Mouse (Mus musculus): Measurements from ENCODE around the gene Ppox. TPM values are rescaled to one million over a fixed set of nuclear protein-coding genes. Genes with fewer than 3 reads are reported as not detected.
"Not testable (repeated sequence)": the region's sequence is repeated elsewhere in the genome, so short reads cannot be mapped to it uniquely, and the experiment has no call there.

Gene Ppox
- polyA plus RNA-seq, 1 experiment: 24.3 TPM

DNA sequence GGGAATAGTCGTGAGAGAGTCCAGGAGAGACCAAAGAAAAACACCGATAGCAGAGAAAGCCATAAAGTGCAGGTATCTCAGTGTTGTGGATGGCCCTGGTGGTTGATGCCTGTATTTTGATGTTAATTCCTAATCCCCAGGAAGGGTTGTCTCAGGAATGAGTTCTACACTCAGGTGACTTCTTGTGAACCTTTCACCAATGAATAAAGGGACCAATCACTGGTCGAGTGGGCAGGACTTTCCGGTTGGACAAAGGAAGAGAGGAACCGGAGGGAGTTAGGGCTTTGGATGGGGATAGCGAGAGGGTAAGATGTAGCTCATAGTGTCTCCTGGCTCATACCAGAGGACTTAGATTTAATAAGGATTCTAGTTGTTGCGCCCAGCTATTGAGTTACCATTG is 38.8 kb upstream of the Ppox start:
- Histone ChIP-seq H3K27ac (ENCODE audit: insufficient read depth, low read length) (no peak overlapping the region), H3K4me3 (ENCODE audit: insufficient read depth, low read length) (no peak overlapping the region), H3K4me1 (ENCODE audit: control insufficient read depth, insufficient read depth, low read length) (no peaks in the 10 kb centered on the region)
- TF ChIP-seq CTCF (IDR thresholded peaks at IDR 0.05; ENCODE audit: borderline replicate concordance, insufficient read depth, low read length) (no peak), POLR2A (IDR thresholded peaks at IDR 0.05; ENCODE audit: low read depth, low read length) (no peak)

DNA sequence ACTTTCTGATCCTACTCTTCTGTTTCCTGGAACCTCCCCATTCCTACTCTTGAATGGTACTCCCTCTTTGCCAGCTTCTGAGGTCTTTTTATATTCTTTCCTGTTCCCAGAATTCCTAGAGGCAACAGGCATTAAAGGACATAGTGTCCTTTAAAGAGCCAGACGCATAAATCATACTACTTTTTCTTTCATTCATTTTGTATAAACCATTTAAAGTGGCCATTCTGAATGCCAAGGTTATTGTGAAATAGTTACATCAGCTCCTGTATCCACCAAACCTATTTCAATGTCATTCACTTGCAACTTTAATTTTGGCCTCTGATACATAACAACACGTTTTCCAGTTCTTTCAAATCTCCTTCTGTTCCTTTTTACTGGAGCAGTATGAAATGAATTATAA is 28.3 kb upstream of the Ppox start:
- no peak overlapping the region for H3K4me3 ChIP-seq (ENCODE audit: insufficient read depth, low read length)
- no peaks in the 10 kb centered on the region for H3K4me1 ChIP-seq (ENCODE audit: control insufficient read depth, insufficient read depth, low read length)
- H3K27ac ChIP-seq (ENCODE audit: insufficient read depth, low read length): no peak overlapping the region
- TF ChIP-seq CTCF (IDR thresholded peaks at IDR 0.05; ENCODE audit: borderline replicate concordance, insufficient read depth, low read length) (no peak), POLR2A (IDR thresholded peaks at IDR 0.05; ENCODE audit: low read depth, low read length) (no peak)

DNA sequence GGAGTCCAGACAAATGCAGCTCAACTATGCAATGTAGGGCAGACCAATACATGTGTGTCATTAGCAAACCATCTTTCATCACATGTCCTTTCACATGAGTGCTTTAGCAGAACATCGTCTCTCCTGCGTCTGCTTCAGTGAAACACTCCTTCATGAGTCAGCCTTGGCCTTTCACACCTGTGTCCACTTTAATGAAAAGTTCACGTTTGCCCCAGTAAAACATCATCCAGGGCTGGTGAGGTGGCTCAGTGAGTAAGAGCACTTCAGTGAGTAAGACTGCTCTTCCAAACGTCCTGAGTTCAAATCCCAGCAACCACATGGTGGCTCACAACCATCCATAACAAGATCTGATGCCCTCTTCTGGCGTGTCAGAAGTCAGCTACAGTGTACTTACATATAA is 25.2 kb upstream of the Ppox start:
- not testable (repeated sequence) for H3K27ac ChIP-seq (ENCODE audit: insufficient read depth, low read length); H3K4me3 ChIP-seq (ENCODE audit: insufficient read depth, low read length); H3K4me1 ChIP-seq (ENCODE audit: control insufficient read depth, insufficient read depth, low read length)

DNA sequence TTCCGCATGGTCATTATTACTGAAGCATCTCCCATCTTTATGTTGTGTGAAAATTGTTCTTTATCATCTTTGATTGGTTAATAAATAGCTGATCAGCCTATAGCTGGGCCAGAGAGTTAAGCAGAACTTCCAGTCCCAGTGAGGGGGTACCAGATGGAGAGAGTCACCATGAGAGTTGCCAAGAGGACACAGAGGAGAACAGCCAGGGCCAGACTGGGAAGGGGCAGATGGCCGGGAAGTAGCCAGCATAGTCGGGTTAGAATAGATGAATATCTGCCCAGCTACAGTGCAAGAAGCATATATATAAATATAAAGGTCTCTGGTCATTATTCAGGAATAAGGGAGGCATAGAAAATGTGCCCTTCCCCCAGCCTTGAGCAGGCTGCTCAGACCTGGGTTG is 17.2 kb upstream of the Ppox start:
- TF ChIP-seq CTCF (IDR thresholded peaks at IDR 0.05; ENCODE audit: borderline replicate concordance, insufficient read depth, low read length) (no peak), POLR2A (IDR thresholded peaks at IDR 0.05; ENCODE audit: low read depth, low read length) (no peak)
- Histone ChIP-seq H3K27ac (ENCODE audit: insufficient read depth, low read length) (no peak overlapping the region), H3K4me1 (ENCODE audit: control insufficient read depth, insufficient read depth, low read length) (no peaks in the 10 kb centered on the region; the same call in 1 of the 2 replicates), H3K4me3 (ENCODE audit: insufficient read depth, low read length) (no peak overlapping the region)

DNA sequence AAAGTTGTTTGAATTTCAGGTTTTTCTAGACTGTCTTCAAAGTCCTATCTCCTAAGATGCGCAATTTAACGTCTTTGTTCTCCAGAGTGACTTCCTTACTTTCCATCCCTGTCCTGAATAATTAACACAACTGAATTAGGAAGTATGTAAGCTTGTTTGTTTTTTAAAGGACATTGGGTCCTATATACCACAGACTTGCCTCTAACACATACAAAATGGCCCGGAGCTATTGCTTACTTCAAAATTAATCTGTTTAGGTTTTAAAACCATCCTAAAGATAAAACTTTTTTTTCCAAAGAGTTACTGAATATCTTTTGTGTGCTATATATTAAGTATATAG is 14.0 kb upstream of the Ppox start:
- no peaks in the 10 kb centered on the region; the same call in 1 of the 2 replicates for H3K4me1 ChIP-seq (ENCODE audit: control insufficient read depth, insufficient read depth, low read length)
- TF ChIP-seq POLR2A (IDR thresholded peaks at IDR 0.05; ENCODE audit: low read depth, low read length): no peak

DNA sequence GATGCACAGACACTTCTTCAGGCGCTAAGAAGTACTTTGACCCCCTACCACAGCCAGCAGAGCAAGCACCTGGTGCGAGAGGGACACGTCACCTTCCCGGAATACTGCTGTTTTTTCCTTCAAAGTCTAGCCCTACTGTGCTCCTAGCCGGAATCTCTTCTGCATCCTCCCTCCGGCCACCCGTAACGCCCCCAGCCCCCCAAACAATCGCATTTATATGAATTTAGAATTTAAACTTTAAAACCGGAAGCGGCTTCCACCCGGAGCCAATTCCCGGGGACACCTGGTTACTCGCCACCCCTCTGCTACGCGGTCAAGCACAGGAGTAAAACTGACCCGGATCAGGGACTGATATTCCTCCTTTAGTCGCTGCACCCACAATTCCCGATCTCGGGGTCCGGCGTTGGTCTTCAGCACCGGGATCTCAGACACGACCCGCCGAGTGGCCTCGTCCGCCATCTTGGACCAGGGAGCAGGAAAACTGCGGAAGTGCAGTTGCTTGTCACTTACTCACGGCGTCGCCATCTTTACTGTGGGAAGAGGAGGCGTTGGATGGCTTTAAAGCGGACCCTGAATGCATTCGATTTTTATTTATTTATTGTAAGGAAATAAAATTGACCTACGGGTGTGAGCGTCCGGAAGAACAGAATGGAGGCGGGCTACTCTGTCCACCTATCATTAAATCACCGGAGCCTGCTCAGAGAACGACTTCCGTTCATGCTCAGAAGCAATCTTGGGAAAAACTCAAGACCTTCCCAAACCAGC is 13.5 kb upstream of the Ppox start, which contains the start of gene Ufc1:
Ufc1 (minus strand) TSS at position 727 of the 765 bp plus-strand sequence.
- no peak for TF ChIP-seq CTCF (IDR thresholded peaks at IDR 0.05; ENCODE audit: borderline replicate concordance, insufficient read depth, low read length)
- TF ChIP-seq POLR2A (IDR thresholded peaks at IDR 0.05; ENCODE audit: low read depth, low read length): peak; percentile 51
- peak within 1 kb of the TSS; percentile 79 for H3K4me3 ChIP-seq (ENCODE audit: insufficient read depth, low read length)
- H3K27ac ChIP-seq (ENCODE audit: insufficient read depth, low read length): peak within 1 kb of the TSS; percentile 94
- H3K4me1 ChIP-seq (ENCODE audit: control insufficient read depth, insufficient read depth, low read length): no peaks in the 10 kb centered on the region; the same call in 1 of the 2 replicates

More for the DNA sequence above, 14.0 kb upstream of the Ppox start:
- peak overlapping the region; percentile 79 for H3K4me3 ChIP-seq (ENCODE audit: insufficient read depth, low read length)
- peak overlapping the region; percentile 94 for H3K27ac ChIP-seq (ENCODE audit: insufficient read depth, low read length)

DNA sequence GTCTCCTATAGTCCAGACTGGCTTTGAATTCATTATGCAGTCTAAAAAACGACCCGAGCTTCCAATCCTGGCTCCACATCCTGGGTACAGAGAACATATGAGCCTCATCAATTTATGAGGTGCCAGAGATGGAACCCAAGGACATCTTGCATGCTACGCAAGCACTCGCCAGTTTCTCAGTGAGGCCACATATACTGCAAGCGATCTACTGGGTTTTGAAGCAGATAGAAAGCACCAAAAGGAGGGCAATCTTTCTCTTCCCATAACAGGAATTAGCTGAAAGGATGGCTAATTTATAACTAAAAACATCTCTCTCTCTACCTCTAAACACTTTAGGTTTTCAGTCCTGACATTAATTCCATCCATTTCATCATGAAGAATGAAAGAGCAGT is 12.9 kb upstream of the Ppox start:
- Histone ChIP-seq H3K27ac (ENCODE audit: insufficient read depth, low read length) (peak overlapping the region; percentile 94), H3K4me1 (ENCODE audit: control insufficient read depth, insufficient read depth, low read length) (no peaks in the 10 kb centered on the region; the same call in 1 of the 2 replicates), H3K4me3 (ENCODE audit: insufficient read depth, low read length) (peak overlapping the region; percentile 79)
- TF ChIP-seq POLR2A (IDR thresholded peaks at IDR 0.05; ENCODE audit: low read depth, low read length) (no peak), CTCF (IDR thresholded peaks at IDR 0.05; ENCODE audit: borderline replicate concordance, insufficient read depth, low read length) (no peak)

DNA sequence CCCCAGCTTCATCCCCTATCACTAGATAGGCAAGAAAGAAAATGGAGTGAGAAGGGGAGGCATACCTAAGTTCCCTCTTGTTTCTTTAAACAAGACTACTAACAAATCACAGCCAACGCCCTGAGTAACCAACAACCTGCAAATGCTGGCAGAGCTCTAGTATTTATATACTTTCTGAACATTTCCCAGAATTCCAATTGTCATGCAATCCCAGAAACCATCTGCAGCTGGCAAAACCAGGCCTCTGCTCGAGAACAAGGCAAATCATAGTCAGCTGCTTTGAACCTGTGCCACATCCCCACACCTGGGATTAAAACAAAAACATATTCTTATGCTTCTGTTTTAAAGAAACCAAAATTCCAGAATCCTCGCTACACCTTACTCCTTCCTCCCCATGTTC is 12.4 kb upstream of the Ppox start:
- H3K4me3 ChIP-seq (ENCODE audit: insufficient read depth, low read length): peak overlapping the region; percentile 79; the same call in 1 of the 2 replicates
- H3K4me1 ChIP-seq (ENCODE audit: control insufficient read depth, insufficient read depth, low read length): no peaks in the 10 kb centered on the region; the same call in 1 of the 2 replicates
- H3K27ac ChIP-seq (ENCODE audit: insufficient read depth, low read length): no peak overlapping the region
- no peak for TF ChIP-seq CTCF (IDR thresholded peaks at IDR 0.05; ENCODE audit: borderline replicate concordance, insufficient read depth, low read length)
- TF ChIP-seq POLR2A (IDR thresholded peaks at IDR 0.05; ENCODE audit: low read depth, low read length): no peak

DNA sequence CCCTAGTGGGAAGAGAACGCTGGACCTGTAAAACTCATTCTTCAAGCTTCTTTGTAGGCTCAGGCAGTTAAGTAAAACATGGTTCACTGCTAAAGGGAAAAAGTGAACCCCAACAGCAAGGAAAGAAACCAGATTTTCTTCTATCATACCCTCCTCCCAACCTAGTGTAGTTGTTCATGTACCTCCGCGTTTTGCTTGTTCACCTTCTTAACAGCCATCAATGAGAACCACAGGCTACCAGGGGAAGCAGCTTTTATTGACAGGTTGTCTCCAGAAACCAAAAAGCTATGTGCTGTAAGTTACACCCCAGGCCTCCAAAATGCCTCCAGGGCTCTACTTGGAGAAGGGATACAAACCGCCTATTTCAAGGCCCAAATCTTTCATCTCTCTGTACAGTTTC is 7.3 kb upstream of the Ppox start:
- no peak for TF ChIP-seq CTCF (IDR thresholded peaks at IDR 0.05; ENCODE audit: borderline replicate concordance, insufficient read depth, low read length)
- Histone ChIP-seq H3K27ac (ENCODE audit: insufficient read depth, low read length) (no peak overlapping the region), H3K4me1 (ENCODE audit: control insufficient read depth, insufficient read depth, low read length) (no peaks in the 10 kb centered on the region; the same call in 1 of the 2 replicates), H3K4me3 (ENCODE audit: insufficient read depth, low read length) (no peak overlapping the region)

DNA sequence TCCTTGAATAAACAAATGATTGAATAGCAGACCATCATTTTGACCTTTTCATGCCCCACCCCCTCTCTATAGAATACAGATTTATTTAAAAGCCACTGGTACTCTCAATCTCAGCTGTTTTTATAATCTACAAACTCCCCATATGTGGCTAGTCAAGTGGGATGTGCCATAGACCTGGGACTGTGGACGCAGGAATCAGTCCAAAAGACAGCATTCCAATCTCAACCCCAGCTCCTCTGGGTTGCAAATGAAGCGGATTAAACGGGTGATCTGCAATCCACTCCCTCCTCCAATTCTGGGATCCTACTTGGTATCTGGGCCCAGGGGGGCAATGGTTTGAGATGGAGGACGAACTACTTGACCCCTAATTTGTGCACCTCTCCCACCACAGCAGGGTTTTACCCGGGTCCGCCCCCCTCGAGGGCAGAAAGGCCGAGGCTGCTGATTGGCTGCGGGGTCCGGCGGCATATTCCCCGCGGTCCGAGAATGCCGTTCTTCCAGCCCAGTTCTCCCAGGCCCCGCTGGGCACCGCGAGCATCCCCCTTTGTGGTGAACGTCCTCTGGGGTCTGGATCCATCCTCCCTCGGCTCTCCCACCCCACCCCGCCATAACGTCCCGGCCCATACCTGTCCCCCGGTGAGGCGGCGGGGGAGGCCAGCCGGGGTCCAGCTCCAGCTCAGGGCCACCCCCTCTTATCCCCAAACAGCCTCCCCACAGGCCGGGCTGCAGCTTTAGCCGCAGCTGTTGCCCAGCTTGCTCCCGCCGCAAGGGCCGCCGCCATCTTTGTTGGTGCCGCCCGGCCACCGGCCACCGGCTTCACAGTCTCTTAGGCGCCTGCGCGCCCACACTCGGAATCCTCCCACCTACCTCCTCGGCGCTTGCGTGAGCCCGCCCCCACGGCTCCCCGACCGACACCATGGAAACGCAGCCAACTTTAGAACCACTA is 6.4 kb upstream of the Ppox start, which contains the start of gene Usp21:
Usp21 (minus strand) TSS at position 856 of the 946 bp plus-strand sequence.
- peak; percentile 83 for TF ChIP-seq POLR2A (IDR thresholded peaks at IDR 0.05; ENCODE audit: low read depth, low read length)
- TF ChIP-seq CTCF (IDR thresholded peaks at IDR 0.05; ENCODE audit: borderline replicate concordance, insufficient read depth, low read length): no peak
- Histone ChIP-seq H3K4me3 (ENCODE audit: insufficient read depth, low read length) (peak within 1 kb of the TSS; percentile 78), H3K4me1 (ENCODE audit: control insufficient read depth, insufficient read depth, low read length) (no peaks in the 10 kb centered on the region), H3K27ac (ENCODE audit: insufficient read depth, low read length) (peak within 1 kb of the TSS; percentile 54)

Measured in embryonic fibroblast, embryonic 13.5 days (primary cell).